Mouse (Mus musculus) lung, postnatal 0 days (tissue): Measurements from ENCODE around the gene Dcp1a.

Experiments
- CTCF ChIP-seq: IDR thresholded peaks from 2 replicates; pipeline ENCODE4 v1.5.1; 2016; ENCODE audit warnings: antibody characterized with exemption, mild to moderate bottlenecking
- EP300 ChIP-seq: IDR thresholded peaks from 2 replicates; pipeline ENCODE4 v1.6.1; 2016; ENCODE audit warnings: antibody characterized with exemption, mild to moderate bottlenecking, control low read depth

GRCm38 (mm10) chr14:30550232-30551070, 71.1 kb downstream of the Dcp1a start:
- no peak for TF ChIP-seq EP300
- no peak for TF ChIP-seq CTCF
